Mouse (Mus musculus): ENCODE results near the gene Ralgps1. TPM values are rescaled to one million over a fixed set of nuclear protein-coding genes. Genes with fewer than 3 reads are reported as not detected.
"Not testable (repeated sequence)": the region's sequence is repeated elsewhere in the genome, so short reads cannot be mapped to it uniquely, and the experiment has no call there.

Gene Ralgps1
- total and polyA plus RNA-seq, 3 experiments: 0.89 to 2.6 TPM; not detected in 1

DNA sequence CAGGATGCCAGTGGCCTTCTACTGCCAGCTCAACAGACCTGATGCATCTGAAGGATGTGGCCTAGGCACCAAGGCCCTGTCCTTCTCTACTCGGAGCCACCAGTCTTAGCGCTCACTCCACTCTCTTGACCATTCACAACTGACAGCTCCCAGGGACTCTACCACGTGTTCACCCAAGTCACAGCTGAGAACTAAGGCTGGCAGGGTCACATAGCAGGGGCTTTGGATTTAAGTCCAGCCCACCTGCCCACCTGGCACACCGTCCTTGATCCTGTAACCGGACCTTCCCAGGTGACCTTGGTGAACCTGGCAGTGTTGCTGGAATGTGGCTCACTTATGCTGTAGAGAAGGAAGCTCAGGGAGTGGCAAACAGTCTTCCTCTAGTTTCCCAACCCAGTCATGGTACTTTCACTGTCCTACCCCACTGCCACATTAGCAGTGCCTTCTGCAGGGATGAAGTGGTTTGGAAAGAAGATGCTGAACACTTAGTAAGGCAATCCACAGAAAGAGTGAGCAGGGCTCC lies 156.0 kb downstream of the Ralgps1 start:
- TF ChIP-seq MYB (IDR thresholded peaks at IDR 0.05; ENCODE audit: low read depth, low read length) (no peak), TBP (IDR thresholded peaks at IDR 0.05; ENCODE audit: low read depth, low read length) (no peak), POLR2A (IDR thresholded peaks at IDR 0.05; ENCODE audit: control insufficient read depth in 1 of 2, insufficient read depth in 1 of 2, low read depth in 1 of 2, low read length in 2 of 2, poor library complexity in 1 of 2) (no peak), RAD21 (IDR thresholded peaks at IDR 0.05; ENCODE audit: low read depth, low read length) (no peak)
- no peak for DNase-seq (ENCODE audit: low read depth, low spot score)
- Histone ChIP-seq H3K79me2 (ENCODE audit: control insufficient read depth, insufficient read depth, low read length, poor library complexity) (no peaks in the 10 kb centered on the region), H3K36me3 (ENCODE audit: control insufficient read depth in 1 of 2, insufficient read depth in 2 of 2, low read length in 2 of 2) (no peaks in the 10 kb centered on the region), H3K4me1 (ENCODE audit: control insufficient read depth in 1 of 2, insufficient read depth in 2 of 2, low read length in 2 of 2) (no peaks in the 10 kb centered on the region), H3K27me3 (ENCODE audit: control insufficient read depth in 1 of 2, insufficient read depth in 2 of 2, low read length in 2 of 2) (no peaks in the 10 kb centered on the region), H3K4me3 (ENCODE audit: control insufficient read depth in 1 of 2, insufficient read depth in 1 of 2, low read depth in 2 of 2, low read length in 2 of 2) (no peak overlapping the region), H3K9me3 (replicated peaks; ENCODE audit: insufficient read depth, low read length) (no peaks in the 10 kb centered on the region), H3K9ac (ENCODE audit: control insufficient read depth, low read depth, low read length, poor library complexity, severe bottlenecking) (no peak overlapping the region), H3K27ac (ENCODE audit: control insufficient read depth, low read depth, low read length) (no peak overlapping the region)

DNA sequence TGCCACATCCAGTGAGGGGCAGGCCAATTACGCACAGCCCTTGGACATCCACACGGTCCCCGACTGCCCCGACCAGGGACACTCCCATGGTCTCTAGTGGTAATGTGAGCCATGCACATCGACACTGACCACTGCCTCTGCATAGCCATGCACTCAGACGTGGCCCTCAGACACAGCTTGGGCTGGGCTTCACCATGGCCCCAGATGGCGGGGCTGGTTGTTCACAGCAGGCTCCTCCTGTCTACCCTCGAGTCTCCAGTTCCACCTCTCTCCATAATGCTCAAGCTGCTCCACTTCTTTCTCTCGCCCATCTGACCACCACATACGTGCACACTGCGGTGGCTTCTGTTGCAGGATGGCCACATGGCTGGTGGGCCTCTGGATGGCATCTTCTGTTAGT lies 160.0 kb downstream of the Ralgps1 start:
- H3K9ac ChIP-seq (ENCODE audit: control insufficient read depth, low read depth, low read length, poor library complexity, severe bottlenecking); H3K4me3 ChIP-seq (ENCODE audit: control insufficient read depth in 1 of 2, insufficient read depth in 1 of 2, low read depth in 2 of 2, low read length in 2 of 2); H3K79me2 ChIP-seq (ENCODE audit: control insufficient read depth, insufficient read depth, low read length, poor library complexity); H3K9me3 ChIP-seq (replicated peaks; ENCODE audit: insufficient read depth, low read length); H3K27ac ChIP-seq (ENCODE audit: control insufficient read depth, low read depth, low read length); H3K27me3 ChIP-seq (ENCODE audit: control insufficient read depth in 1 of 2, insufficient read depth in 2 of 2, low read length in 2 of 2); DNase-seq (ENCODE audit: low read depth, low spot score); H3K4me1 ChIP-seq (ENCODE audit: control insufficient read depth in 1 of 2, insufficient read depth in 2 of 2, low read length in 2 of 2); H3K36me3 ChIP-seq (ENCODE audit: control insufficient read depth in 1 of 2, insufficient read depth in 2 of 2, low read length in 2 of 2): not testable (repeated sequence)

DNA sequence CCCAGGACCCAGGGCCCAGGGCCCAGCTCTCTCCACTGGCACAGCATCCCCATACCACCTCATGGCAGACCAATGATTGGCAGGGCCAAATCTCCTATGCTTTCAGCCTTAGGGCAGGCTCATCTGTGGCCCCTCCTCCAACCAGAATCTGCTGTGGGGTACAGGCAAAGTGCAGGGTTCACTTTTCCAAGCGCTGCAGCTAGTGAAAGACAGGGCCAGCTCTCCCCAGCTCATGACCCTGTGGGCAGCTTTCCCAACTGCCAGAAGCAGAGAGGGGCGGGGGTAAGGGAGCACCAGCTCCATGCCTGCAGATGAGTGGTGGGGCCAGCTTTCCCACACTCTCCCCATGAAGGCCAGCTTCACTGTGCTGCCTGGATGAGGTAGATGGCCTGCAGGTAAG lies 160.4 kb downstream of the Ralgps1 start:
- Histone ChIP-seq H3K4me3 (ENCODE audit: control insufficient read depth in 1 of 2, insufficient read depth in 1 of 2, low read depth in 2 of 2, low read length in 2 of 2) (no peak overlapping the region), H3K36me3 (ENCODE audit: control insufficient read depth in 1 of 2, insufficient read depth in 2 of 2, low read length in 2 of 2) (no peaks in the 10 kb centered on the region), H3K79me2 (ENCODE audit: control insufficient read depth, insufficient read depth, low read length, poor library complexity) (no peaks in the 10 kb centered on the region), H3K27me3 (ENCODE audit: control insufficient read depth in 1 of 2, insufficient read depth in 2 of 2, low read length in 2 of 2) (no peaks in the 10 kb centered on the region), H3K9me3 (replicated peaks; ENCODE audit: insufficient read depth, low read length) (no peaks in the 10 kb centered on the region), H3K4me1 (ENCODE audit: control insufficient read depth in 1 of 2, insufficient read depth in 2 of 2, low read length in 2 of 2) (no peaks in the 10 kb centered on the region), H3K27ac (ENCODE audit: control insufficient read depth, low read depth, low read length) (no peak overlapping the region), H3K9ac (ENCODE audit: control insufficient read depth, low read depth, low read length, poor library complexity, severe bottlenecking) (no peak overlapping the region)
- no peak for DNase-seq (ENCODE audit: low read depth, low spot score)
- TF ChIP-seq MAX (IDR thresholded peaks at IDR 0.05; ENCODE audit: low read length) (no peak), POLR2AphosphoS2 (IDR thresholded peaks at IDR 0.05; ENCODE audit: low read length) (no peak), USF2 (IDR thresholded peaks at IDR 0.05; ENCODE audit: borderline replicate concordance in 1 of 2, insufficient read depth in 1 of 2, low read depth in 1 of 2, low read length in 2 of 2) (no peak), EP300 (IDR thresholded peaks at IDR 0.05; ENCODE audit: low read depth in 1 of 2, low read length in 2 of 2) (no peak), ETS1 (IDR thresholded peaks at IDR 0.05; ENCODE audit: low read depth, low read length) (no peak), TCF12 (IDR thresholded peaks at IDR 0.05; ENCODE audit: low read depth, low read length) (no peak), TAL1 (IDR thresholded peaks at IDR 0.05; ENCODE audit: low read length) (no peak), SMC3 (IDR thresholded peaks at IDR 0.05; ENCODE audit: low read depth, low read length) (no peak), E2F4 (IDR thresholded peaks at IDR 0.05; ENCODE audit: borderline replicate concordance, low read depth, low read length) (no peak)

Data from MEL (cell line).